Mouse (Mus musculus) B cell, adult (primary cell): ENCODE data around the gene Tle4. TPM values are rescaled to one million over a fixed set of nuclear protein-coding genes. Genes with fewer than 3 reads are reported as not detected.

Experiments used
- total RNA-seq: library from RNA; stranded (reverse); gene quantifications from 4 replicates; pipeline ENCODE4 v1.2.4, GENCODE M21; 2023; ENCODE audit not compliant: inconsistent age

Tle4 gene
- 59.4 to 65.9 TPM (median 61.9 TPM) in 4 replicates for total RNA-seq

GRCm38 (mm10) chr19:14597917-14598689, at the start of gene Tle4:
Gene Tle4 (minus strand): TSS chr19:14598051.

